Mouse (Mus musculus) forebrain, embryonic 11.5 days (tissue): Measurements from ENCODE around the gene Gm10228. TPM values are rescaled to one million over a fixed set of nuclear protein-coding genes. Genes with fewer than 3 reads are reported as not detected.
"Not testable (repeated sequence)": the region's sequence is repeated elsewhere in the genome, so short reads cannot be mapped to it uniquely, and the experiment has no call there.

Experiments
- ATAC-seq: fragments of 200-750 bp; cut with Nextera tagmentation; replicated peaks from 2 replicates; pipeline ENCODE4 v1.8.0; 2017; ENCODE audit warnings: moderate TSS enrichment; ENCODE audit not compliant: low FRiP score
- DNase-seq: peaks from one replicate; pipeline ENCODE4 v3.0.0-alpha.2; 2017; ENCODE audit warnings: low spot score
- H3K27ac ChIP-seq: fragments of 300-500 bp; sonication (generic); 2 replicates; pipeline ENCODE4 v1.5.1; 2014; ENCODE audit warnings: low read depth, low read length
- H3K27me3 ChIP-seq: fragments of 300-500 bp; sonication (generic); 2 replicates; pipeline ENCODE4 v1.6.1; 2014; ENCODE audit warnings: mild to moderate bottlenecking, low read length, mixed read lengths; ENCODE audit not compliant: control insufficient read depth, insufficient read depth
- H3K36me3 ChIP-seq: fragments of 300-500 bp; sonication (generic); 2 replicates; pipeline ENCODE4 v1.6.1; 2014; ENCODE audit warnings: mild to moderate bottlenecking, low read length, moderate library complexity, mixed read lengths; ENCODE audit not compliant: control insufficient read depth, insufficient read depth
- H3K4me1 ChIP-seq: fragments of 300-500 bp; sonication (generic); replicated peaks from 2 replicates; pipeline ENCODE4 v1.6.1; 2014; ENCODE audit warnings: low read length, mixed read lengths; ENCODE audit not compliant: control insufficient read depth, insufficient read depth
- H3K4me2 ChIP-seq: fragments of 300-500 bp; sonication (generic); 2 replicates; pipeline ENCODE4 v1.6.1; 2014; ENCODE audit warnings: low read depth, mild to moderate bottlenecking, low read length, moderate library complexity, mixed read lengths; ENCODE audit not compliant: severe bottlenecking
- H3K4me3 ChIP-seq: fragments of 300-500 bp; sonication (generic); 2 replicates; pipeline ENCODE4 v1.5.1; 2014; ENCODE audit warnings: low read depth, low read length
- H3K9ac ChIP-seq: fragments of 300-500 bp; sonication (generic); 2 replicates; pipeline ENCODE4 v1.6.1; 2014; ENCODE audit warnings: low read length
- H3K9me3 ChIP-seq: fragments of 300-500 bp; sonication (generic); 2 replicates; pipeline ENCODE4 v1.6.1; 2016; ENCODE audit warnings: low read length, mixed read lengths; ENCODE audit not compliant: control insufficient read depth
- WGBS: fragments of 180-500 bp; shearing (Covaris S2); extraction: QIAGEN DNeasy Blood & Tissue Kit; methylation state at CpG from one replicate; pipeline ENCODE4 v1.1.7; 2014; 5-methylcytosine and 5-hydroxymethylcytosine counted together
- polyA plus RNA-seq: library from polyadenylated mRNA; unstranded; fragments of >200 nt; fragmentation: Nextera tagmentation; extraction: Ambion mirVana; gene quantifications from 2 replicates; pipeline ENCODE4 v1.2.1, GENCODE M21; 2014

Gene Gm10228
- polyA plus RNA-seq, result not detected in 2 replicates

GRCm38 (mm10) chr16:89041372-89041771 lies at the start of gene Gm10228:
Gene Gm10228 (minus strand): TSS chr16:89041472.
- H3K9ac ChIP-seq, H3K4me2 ChIP-seq, H3K27me3 ChIP-seq, DNase-seq, H3K4me1 ChIP-seq, ATAC-seq, H3K36me3 ChIP-seq, H3K4me3 ChIP-seq, H3K9me3 ChIP-seq, H3K27ac ChIP-seq: not testable (repeated sequence)
- WGBS, result 87% methylated on average over 2 of the region's 4 CpGs

DNA sequence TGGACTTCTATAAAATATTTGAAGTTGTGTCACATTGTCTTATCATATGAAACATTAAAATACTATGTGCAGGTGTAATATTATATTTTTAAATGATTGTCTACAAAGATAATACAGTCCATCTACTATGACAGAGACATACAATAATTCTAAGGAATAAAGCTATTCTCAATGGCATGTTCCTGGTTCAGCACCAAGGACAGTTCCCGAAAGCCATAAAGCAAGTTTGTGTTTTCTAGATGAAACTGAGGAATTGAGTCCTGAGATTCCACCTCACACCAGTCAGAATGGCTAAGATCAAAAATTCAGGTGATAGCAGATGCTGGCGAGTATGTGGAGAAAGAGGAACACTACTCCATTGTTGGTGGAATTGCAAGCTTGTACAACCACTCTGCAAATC lies 29.8 kb upstream of the Gm10228 start:
- not testable (repeated sequence) for ATAC-seq, H3K9ac ChIP-seq, H3K27me3 ChIP-seq, H3K9me3 ChIP-seq, H3K27ac ChIP-seq, H3K4me3 ChIP-seq, H3K36me3 ChIP-seq, H3K4me1 ChIP-seq, H3K4me2 ChIP-seq
- DNase-seq, result peak; percentile 53
- 72% methylated on average over 2 of the region's 2 CpGs for WGBS

DNA sequence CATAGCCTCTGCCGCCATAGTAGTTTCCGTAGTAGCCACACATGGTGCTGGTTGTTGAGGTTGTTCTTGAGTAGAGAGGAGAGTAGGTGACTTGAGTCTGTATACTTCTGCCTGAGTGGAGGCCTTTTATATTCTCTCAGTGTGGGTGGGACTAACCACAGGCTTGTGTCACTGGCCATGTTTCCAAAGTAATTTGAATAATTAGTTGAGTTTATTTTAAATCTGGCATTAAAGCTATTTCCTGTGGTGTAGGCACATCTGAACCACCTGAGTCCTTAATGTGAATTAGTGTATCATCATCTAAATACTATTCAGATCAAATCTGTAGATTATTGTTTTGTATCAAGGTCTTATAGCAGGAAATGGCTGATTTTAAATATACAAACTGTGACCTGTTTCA lies 22.6 kb upstream of the Gm10228 start, which contains the start of gene 1110025L11Rik:
Gene 1110025L11Rik, minus strand, starts transcription at position 101 of the 400 bp plus-strand sequence.
- not testable (repeated sequence) for DNase-seq, H3K27ac ChIP-seq, H3K4me1 ChIP-seq, H3K9me3 ChIP-seq, H3K36me3 ChIP-seq, H3K27me3 ChIP-seq, ATAC-seq, H3K4me2 ChIP-seq, H3K4me3 ChIP-seq, H3K9ac ChIP-seq
- no CpG with 5 or more reads among the region's 2 CpGs for WGBS

DNA sequence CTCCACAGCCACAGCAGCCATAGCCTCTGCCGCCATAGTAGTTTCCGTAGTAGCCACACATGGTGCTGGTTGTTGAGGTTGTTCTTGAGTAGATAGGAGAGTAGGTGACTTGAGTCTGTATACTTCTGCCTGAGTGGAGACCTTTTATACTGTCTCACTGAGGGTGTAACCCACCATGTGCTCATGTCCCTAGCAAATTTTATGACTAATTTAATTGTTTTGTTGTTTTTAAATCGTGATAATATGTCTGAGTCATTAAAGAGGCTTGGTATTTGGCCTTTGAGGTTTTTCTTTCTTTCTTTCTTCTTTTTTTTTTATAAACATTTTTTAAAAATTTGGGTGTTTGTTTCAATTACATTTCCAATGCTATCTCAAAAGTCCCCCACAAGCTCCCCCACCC lies 6.5 kb upstream of the Gm10228 start, which contains the start of gene Krtap6-5:
Gene Krtap6-5, minus strand, starts transcription at position 101 of the 400 bp plus-strand sequence.
- Histone ChIP-seq H3K4me2 (no peak within 1 kb of the TSS), H3K27me3 (no peaks in the 10 kb centered on the region), H3K9me3 (no peaks in the 10 kb centered on the region), H3K4me3 (no peak within 1 kb of the TSS), H3K36me3 (no peaks in the 10 kb centered on the region), H3K9ac (no peak within 1 kb of the TSS), H3K27ac (no peak within 1 kb of the TSS), H3K4me1 (no peaks in the 10 kb centered on the region)
- DNase-seq (no peak), ATAC-seq (no peak)
- 93% methylated on average over 3 of the region's 3 CpGs for WGBS

DNA sequence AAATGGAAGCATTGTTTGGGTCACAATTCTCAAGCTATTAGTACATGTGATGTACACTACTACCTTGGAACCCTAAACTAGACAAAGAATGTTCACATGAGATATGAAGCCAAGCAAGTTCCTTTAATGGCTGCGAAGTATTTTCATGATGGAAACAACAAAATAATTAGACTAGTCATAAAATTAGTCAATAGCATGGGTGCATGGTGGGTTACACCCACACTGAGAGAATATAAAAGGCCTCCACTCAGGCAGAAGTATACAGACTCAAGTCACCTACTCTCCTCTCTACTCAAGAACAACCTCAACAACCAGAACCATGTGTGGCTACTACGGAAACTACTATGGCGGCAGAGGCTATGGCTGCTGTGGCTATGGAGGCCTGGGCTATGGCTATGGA lies 9.9 kb downstream of the Gm10228 start, which contains the start of gene Krtap6-1:
Gene Krtap6-1, plus strand, starts transcription at position 301 of the 400 bp plus-strand sequence.
- not testable (repeated sequence) for H3K4me2 ChIP-seq, H3K4me3 ChIP-seq, H3K27me3 ChIP-seq, H3K36me3 ChIP-seq, ATAC-seq, DNase-seq, H3K4me1 ChIP-seq, H3K27ac ChIP-seq, H3K9me3 ChIP-seq, H3K9ac ChIP-seq
- 89% methylated on average over 3 of the region's 3 CpGs for WGBS

- not testable (repeated sequence) for DNase-seq, H3K9ac ChIP-seq, H3K4me3 ChIP-seq, H3K36me3 ChIP-seq, H3K4me2 ChIP-seq, ATAC-seq, H3K27ac ChIP-seq, H3K27me3 ChIP-seq, H3K4me1 ChIP-seq, H3K9me3 ChIP-seq
- 80% methylated on average over 1 of the region's 3 CpGs for WGBS
These were observed 26.3 kb downstream of the Gm10228 start, which contains the start of gene Gm10229 for GRCm38 (mm10) chr16:89014984-89015383. Gene Gm10229 (plus strand): TSS chr16:89015284.

DNA sequence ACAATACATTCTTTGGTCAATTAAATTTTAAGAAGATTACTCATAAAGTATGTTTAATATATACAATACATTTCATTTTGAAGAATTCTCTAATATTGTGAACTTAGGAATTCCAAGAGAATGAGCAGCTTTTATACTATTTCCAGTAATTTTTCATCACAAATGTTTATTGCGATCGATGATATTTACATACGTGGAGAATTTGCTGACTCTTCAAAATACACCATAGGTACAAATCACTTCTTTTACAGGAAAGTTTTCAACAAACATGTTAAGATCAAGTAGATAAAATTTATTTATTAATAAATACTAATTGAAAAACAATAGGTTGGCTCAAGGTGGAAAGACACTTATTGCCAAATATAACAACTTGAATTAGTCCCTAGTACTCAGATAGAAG lies 27.3 kb downstream of the Gm10228 start:
- H3K4me3 ChIP-seq, result no peak overlapping the region
- H3K27ac ChIP-seq, result no peak overlapping the region
- no peak overlapping the region for H3K4me2 ChIP-seq
- no peaks in the 10 kb centered on the region for H3K4me1 ChIP-seq
- H3K9ac ChIP-seq, result no peak overlapping the region
- H3K36me3 ChIP-seq, result no peaks in the 10 kb centered on the region
- no peak for ATAC-seq
- no peak for DNase-seq
- no peaks in the 10 kb centered on the region for H3K9me3 ChIP-seq
- 96% methylated on average over 3 of the region's 3 CpGs for WGBS
- H3K27me3 ChIP-seq, result no peaks in the 10 kb centered on the region

GRCm38 (mm10) chr16:89010659-89011058 lies 30.6 kb downstream of the Gm10228 start, which contains the start of gene Krtap22-2:
Gene Krtap22-2 (minus strand): TSS chr16:89010759.
- Histone ChIP-seq H3K27ac (no peak within 1 kb of the TSS), H3K4me3 (no peak within 1 kb of the TSS), H3K4me2 (no peak within 1 kb of the TSS), H3K4me1 (no peaks in the 10 kb centered on the region), H3K9ac (no peak within 1 kb of the TSS), H3K36me3 (no peaks in the 10 kb centered on the region), H3K27me3 (no peaks in the 10 kb centered on the region), H3K9me3 (no peaks in the 10 kb centered on the region)
- ATAC-seq (no peak), DNase-seq (no peak)
- 83% methylated on average over 5 of the region's 5 CpGs for WGBS
